Mouse (Mus musculus): ENCODE measurements around the gene Wrap53. TPM values are rescaled to one million over a fixed set of nuclear protein-coding genes. Genes with fewer than 3 reads are reported as not detected.
A peak's percentile ranks its signal among the peaks of the same experiment; 100 is the strongest.
"Not testable (repeated sequence)": the region's sequence is repeated elsewhere in the genome, so short reads cannot be mapped to it uniquely, and the experiment has no call there.

The Wrap53 gene
- total and polyA plus RNA-seq, 3 experiments, result 9.6 to 22.0 (median 20.5) TPM

DNA sequence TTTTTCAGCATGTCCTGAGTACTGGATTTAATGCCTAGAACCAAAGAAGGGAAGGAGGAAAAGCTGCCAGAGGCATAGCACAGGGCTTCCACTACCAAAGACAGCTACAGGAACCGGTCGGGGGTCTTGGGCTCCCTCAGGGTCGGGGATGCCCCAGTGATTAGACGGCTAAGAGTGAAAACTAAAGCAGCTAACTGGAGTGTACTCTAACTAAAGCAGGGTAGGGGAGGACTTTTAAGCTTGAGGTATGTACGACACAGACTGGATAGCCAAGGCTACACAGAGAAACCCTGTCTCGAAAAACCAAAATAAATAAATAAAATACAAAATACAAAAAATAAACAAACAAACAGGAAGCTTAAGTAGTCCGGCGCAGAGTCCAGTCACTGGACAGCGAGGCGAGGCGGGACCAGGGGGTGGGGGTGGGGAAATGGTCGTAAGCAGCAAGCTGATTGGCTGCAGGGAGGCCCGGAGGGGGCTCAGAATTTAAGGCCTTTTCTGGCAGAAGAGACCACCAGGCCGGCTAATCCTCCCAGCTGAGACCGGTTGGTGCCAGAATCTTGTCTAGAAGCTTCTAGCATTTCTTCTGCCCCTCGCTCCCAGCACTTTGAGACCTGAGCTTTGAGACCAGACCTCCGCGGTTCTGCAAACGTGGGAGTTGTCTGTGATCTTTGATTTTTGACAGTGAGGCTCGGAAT is 41.7 kb upstream of the Wrap53 start, which contains the start of gene Sat2:
TSS of gene Sat2 (plus strand) at position 454 of the 698 bp plus-strand sequence.
- TF ChIP-seq TAL1 (conservative IDR thresholded peaks at IDR 0.05; ENCODE audit: low read depth, low read length) (no peak), GATA1 (IDR thresholded peaks at IDR 0.05; ENCODE audit: borderline replicate concordance, low read length) (no peak), GATA2 (IDR thresholded peaks at IDR 0.05; ENCODE audit: borderline replicate concordance, low read depth, low read length) (no peak), POLR2AphosphoS5 (IDR thresholded peaks at IDR 0.05; ENCODE audit: insufficient replicate concordance, low read depth, low read length) (no peak), CTCF (IDR thresholded peaks at IDR 0.05; ENCODE audit: low read depth, low read length) (no peak)
- H3K27me3 ChIP-seq (ENCODE audit: insufficient read depth, low read length), result peaks cover 15% of the 10 kb centered on the region
- no peaks in the 10 kb centered on the region for H3K9me3 ChIP-seq (replicated peaks)
- peak; percentile 34 for ATAC-seq (ENCODE audit: extremely low read depth, insufficient number of reproducible peaks, low FRiP score, poor library complexity, severe bottlenecking)
- H3K4me1 ChIP-seq (ENCODE audit: insufficient read depth, low read depth, low read length), result peaks cover 46% of the 10 kb centered on the region
- H3K36me3 ChIP-seq (replicated peaks), result no peaks in the 10 kb centered on the region
- no peak for DNase-seq (ENCODE audit: low spot score)
- peak within 1 kb of the TSS; percentile 69 for H3K4me3 ChIP-seq (ENCODE audit: low read depth, low read length)

DNA sequence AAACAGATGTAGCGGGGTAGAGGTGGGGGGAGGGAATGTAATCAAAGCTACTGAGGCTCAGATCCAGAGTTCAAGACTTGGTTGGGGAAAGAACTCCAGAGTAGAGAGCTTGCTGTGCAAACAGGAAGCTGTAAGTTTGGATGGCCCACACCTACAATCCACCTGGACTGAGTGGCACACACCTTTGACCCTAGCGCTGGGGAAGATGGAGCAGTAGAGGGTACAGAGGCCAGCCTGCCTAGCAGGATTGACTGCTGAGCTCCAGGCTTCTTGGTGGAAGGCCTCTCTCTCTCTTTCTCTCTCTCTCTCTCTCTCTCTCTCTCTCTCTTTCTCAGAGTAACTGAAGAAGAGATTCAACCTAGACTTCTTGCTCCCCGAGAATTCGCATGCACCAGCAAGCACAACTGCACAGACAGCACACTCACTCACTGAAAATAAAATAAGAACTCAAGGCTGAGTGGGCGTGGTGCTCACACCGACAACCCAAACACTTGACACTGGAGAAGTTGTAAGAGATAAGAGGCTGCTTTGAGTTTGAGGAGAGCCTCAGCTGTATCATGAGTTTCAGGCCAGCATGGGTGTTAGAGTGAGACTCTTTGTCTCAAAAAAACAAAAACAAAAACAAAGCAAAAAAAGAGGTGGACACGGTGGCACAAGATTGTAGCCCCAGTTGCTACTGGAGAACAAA is 40.5 kb upstream of the Wrap53 start:
- Histone ChIP-seq H3K36me3 (replicated peaks) (no peaks in the 10 kb centered on the region), H3K4me1 (ENCODE audit: insufficient read depth, low read depth, low read length) (peaks cover 46% of the 10 kb centered on the region), H3K4me3 (ENCODE audit: low read depth, low read length) (no peak overlapping the region), H3K27me3 (ENCODE audit: insufficient read depth, low read length) (peaks cover 27% of the 10 kb centered on the region), H3K9me3 (replicated peaks) (no peaks in the 10 kb centered on the region)
- ATAC-seq (ENCODE audit: extremely low read depth, insufficient number of reproducible peaks, low FRiP score, poor library complexity, severe bottlenecking) (no peak), DNase-seq (ENCODE audit: low spot score) (no peak)
- TF ChIP-seq GATA1 (IDR thresholded peaks at IDR 0.05; ENCODE audit: borderline replicate concordance, low read length) (no peak), POLR2AphosphoS5 (IDR thresholded peaks at IDR 0.05; ENCODE audit: insufficient replicate concordance, low read depth, low read length) (no peak), TAL1 (conservative IDR thresholded peaks at IDR 0.05; ENCODE audit: low read depth, low read length) (no peak), GATA2 (IDR thresholded peaks at IDR 0.05; ENCODE audit: borderline replicate concordance, low read depth, low read length) (no peak), CTCF (IDR thresholded peaks at IDR 0.05; ENCODE audit: low read depth, low read length) (no peak)

DNA sequence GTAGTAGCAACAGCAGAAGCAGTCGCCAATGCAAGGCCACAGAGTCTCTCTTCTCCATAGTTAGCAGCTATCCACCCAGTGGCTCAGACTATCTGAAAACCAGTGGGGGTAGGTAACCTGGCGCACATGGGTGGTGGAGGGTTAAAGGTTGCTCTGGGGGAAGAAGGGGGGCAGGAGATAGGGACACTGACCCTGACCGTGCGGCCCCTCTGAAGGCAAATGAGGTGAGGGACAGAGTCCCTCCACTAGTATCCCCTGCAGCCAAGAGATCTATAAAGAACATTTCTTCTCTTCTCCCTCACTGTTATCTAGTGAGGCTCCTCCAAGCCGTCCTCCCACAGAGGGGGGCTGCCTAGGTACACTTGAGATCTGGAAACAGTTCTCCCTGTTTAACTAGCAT is 37.8 kb upstream of the Wrap53 start, which contains the start of gene Shbg:
TSS of gene Shbg (minus strand) at position 101 of the 400 bp plus-strand sequence.
- TF ChIP-seq TAL1 (conservative IDR thresholded peaks at IDR 0.05; ENCODE audit: low read depth, low read length), result no peak
- TF ChIP-seq GATA2 (IDR thresholded peaks at IDR 0.05; ENCODE audit: borderline replicate concordance, low read depth, low read length), result no peak
- no peak for TF ChIP-seq CTCF (IDR thresholded peaks at IDR 0.05; ENCODE audit: low read depth, low read length)
- no peak for TF ChIP-seq GATA1 (IDR thresholded peaks at IDR 0.05; ENCODE audit: borderline replicate concordance, low read length)
- TF ChIP-seq POLR2AphosphoS5 (IDR thresholded peaks at IDR 0.05; ENCODE audit: insufficient replicate concordance, low read depth, low read length), result no peak
- H3K4me1 ChIP-seq (ENCODE audit: insufficient read depth, low read depth, low read length), result peaks cover 62% of the 10 kb centered on the region
- no peak for ATAC-seq (ENCODE audit: extremely low read depth, insufficient number of reproducible peaks, low FRiP score, poor library complexity, severe bottlenecking)
- peaks cover 33% of the 10 kb centered on the region for H3K27me3 ChIP-seq (ENCODE audit: insufficient read depth, low read length)
- H3K36me3 ChIP-seq (replicated peaks), result no peaks in the 10 kb centered on the region
- no peaks in the 10 kb centered on the region for H3K9me3 ChIP-seq (replicated peaks)
- DNase-seq (ENCODE audit: low spot score), result no peak
- H3K4me3 ChIP-seq (ENCODE audit: low read depth, low read length), result no peak within 1 kb of the TSS

DNA sequence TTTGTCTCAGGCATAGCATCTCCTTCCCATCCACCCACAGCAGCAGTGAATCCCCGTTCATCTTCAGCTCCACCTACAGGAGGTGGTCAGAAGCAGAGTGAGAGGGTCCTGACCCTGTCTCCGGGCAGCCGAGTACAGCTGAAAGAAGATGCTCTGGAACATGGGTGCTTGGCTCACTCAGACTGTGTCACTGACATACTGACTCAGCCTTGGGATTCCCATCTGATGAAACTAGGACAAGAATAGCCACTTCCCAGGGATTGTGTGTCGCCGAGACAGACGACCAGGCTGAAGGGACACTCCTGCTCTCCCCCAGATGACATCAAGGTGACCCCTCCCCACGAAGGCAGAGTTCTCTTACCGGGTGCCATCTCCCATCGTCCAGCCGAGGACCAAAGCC is 36.7 kb upstream of the Wrap53 start:
- H3K36me3 ChIP-seq (replicated peaks), result no peaks in the 10 kb centered on the region
- no peak overlapping the region for H3K4me3 ChIP-seq (ENCODE audit: low read depth, low read length)
- DNase-seq (ENCODE audit: low spot score) (no peak), ATAC-seq (ENCODE audit: extremely low read depth, insufficient number of reproducible peaks, low FRiP score, poor library complexity, severe bottlenecking) (no peak)
- no peaks in the 10 kb centered on the region for H3K9me3 ChIP-seq (replicated peaks)
- H3K27me3 ChIP-seq (ENCODE audit: insufficient read depth, low read length), result peaks cover 33% of the 10 kb centered on the region
- TF ChIP-seq TAL1 (conservative IDR thresholded peaks at IDR 0.05; ENCODE audit: low read depth, low read length), result no peak
- no peak for TF ChIP-seq CTCF (IDR thresholded peaks at IDR 0.05; ENCODE audit: low read depth, low read length)
- no peak for TF ChIP-seq GATA2 (IDR thresholded peaks at IDR 0.05; ENCODE audit: borderline replicate concordance, low read depth, low read length)
- no peak for TF ChIP-seq POLR2AphosphoS5 (IDR thresholded peaks at IDR 0.05; ENCODE audit: insufficient replicate concordance, low read depth, low read length)
- TF ChIP-seq GATA1 (IDR thresholded peaks at IDR 0.05; ENCODE audit: borderline replicate concordance, low read length), result no peak
- H3K4me1 ChIP-seq (ENCODE audit: insufficient read depth, low read depth, low read length), result peaks cover 56% of the 10 kb centered on the region

DNA sequence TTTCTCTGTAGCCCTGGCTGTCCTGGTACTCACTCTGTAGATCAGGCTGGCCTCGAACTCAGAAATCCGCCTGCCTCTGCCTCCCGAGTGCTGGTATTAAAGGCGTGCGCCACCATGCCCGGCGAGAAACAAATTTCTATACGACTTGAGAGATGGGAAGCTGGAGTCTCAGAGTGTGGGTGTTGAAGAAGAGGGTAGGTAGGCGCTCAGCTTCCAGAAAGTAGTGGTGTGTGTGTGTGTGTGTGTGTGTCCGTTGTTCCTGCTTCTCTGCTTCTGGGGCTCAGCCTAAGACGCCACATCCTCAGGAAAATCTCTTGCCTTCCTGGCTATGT is 34.2 kb upstream of the Wrap53 start:
- ATAC-seq (ENCODE audit: extremely low read depth, insufficient number of reproducible peaks, low FRiP score, poor library complexity, severe bottlenecking); H3K4me3 ChIP-seq (ENCODE audit: low read depth, low read length); H3K9me3 ChIP-seq (replicated peaks); H3K36me3 ChIP-seq (replicated peaks); DNase-seq (ENCODE audit: low spot score): not testable (repeated sequence)
- H3K27me3 ChIP-seq (ENCODE audit: insufficient read depth, low read length), result peaks cover 33% of the 10 kb centered on the region
- peaks cover 57% of the 10 kb centered on the region for H3K4me1 ChIP-seq (ENCODE audit: insufficient read depth, low read depth, low read length)

DNA sequence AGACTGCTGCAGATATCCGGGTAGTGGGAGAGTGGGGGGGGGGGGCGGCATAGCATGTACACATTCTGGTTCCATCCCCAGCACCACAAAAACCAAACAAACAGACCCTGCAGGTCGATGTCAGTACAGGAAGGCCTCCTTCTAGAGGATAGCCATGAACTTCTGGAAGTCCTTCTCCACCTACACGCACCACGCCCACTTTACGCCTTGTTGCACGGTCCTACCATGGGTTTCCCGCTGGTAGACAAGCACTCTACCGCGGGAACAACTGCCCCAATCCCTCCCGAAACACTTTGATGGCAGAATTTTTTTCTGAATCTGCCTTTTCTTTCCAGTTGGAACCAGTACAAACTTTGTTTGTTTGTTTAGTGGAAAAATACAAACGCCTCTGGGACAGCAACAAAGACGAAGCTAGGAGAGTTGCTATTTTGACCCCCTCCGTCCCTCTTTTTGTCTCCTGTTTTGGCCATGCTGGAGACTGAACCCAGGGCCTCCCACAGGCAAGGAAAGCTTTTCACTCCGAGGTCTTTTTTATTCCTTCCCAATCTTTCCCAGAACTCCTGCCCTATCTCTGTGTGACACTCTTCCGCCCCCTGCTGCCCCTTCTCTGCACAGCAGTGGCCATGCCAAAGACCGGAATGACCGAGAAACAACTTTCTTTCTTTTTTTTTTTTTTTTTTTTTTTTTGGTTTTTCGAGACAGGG is 33.6 kb upstream of the Wrap53 start:
- H3K4me3 ChIP-seq (ENCODE audit: low read depth, low read length), result peak overlapping the region; percentile 58; the same call in 1 of the 2 replicates
- no peak for DNase-seq (ENCODE audit: low spot score)
- H3K36me3 ChIP-seq (replicated peaks), result no peaks in the 10 kb centered on the region
- H3K9me3 ChIP-seq (replicated peaks), result no peaks in the 10 kb centered on the region
- peaks cover 33% of the 10 kb centered on the region for H3K27me3 ChIP-seq (ENCODE audit: insufficient read depth, low read length)
- TF ChIP-seq CTCF (IDR thresholded peaks at IDR 0.05; ENCODE audit: low read depth, low read length) (peak; percentile 42; the same call in 1 of the 2 replicates), TAL1 (conservative IDR thresholded peaks at IDR 0.05; ENCODE audit: low read depth, low read length) (no peak)
- ATAC-seq (ENCODE audit: extremely low read depth, insufficient number of reproducible peaks, low FRiP score, poor library complexity, severe bottlenecking), result no peak
- H3K4me1 ChIP-seq (ENCODE audit: insufficient read depth, low read depth, low read length), result peaks cover 62% of the 10 kb centered on the region
